ENCODE assay signal across 9 mouse cellular contexts in the genomic region with DNA sequence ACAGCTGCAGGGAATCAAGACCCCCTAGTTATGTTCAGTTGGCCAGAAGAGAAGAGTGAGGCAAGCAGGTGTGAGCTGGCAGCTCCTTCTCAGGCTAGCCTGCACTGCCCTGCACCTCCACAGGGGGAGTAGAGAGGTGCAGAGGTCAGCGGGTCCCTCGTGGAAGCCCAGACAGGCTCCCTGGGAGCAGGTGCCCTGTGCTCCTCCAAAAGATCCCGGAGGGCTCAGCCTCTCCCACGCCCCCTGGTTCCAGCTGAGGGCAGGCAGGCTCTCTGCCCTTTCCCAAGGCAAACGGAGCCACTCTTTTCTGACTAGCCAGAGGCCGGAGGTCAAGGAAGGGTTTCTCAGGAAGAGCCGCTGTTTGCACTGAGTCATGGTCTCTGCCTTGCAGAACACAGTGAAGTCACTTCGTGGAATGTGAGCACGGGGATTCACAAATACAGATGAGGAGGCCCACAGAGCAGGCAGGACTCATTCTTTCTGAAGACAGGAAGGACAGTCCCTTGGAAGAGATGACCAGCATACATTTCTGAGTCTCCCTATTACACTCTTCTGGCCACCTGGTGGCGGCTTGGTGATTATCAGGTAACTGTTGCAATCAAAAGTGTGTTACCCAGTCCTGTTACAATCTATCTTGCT. TPM values are rescaled to one million over a fixed set of nuclear protein-coding genes. Genes with fewer than 3 reads are reported as not detected.
DNase-seq lines count a peak whose midpoint lies in the region; ATAC-seq and TF ChIP-seq lines count a peak whose summit lies in the region.
"Had no signal": no experiment of that assay in that cellular context is flagged by ENCODE, and none has a peak within 500 bp of the region (broad histone marks: within the 10 kb centered on the region; RNA-seq: fewer than 3 reads in every experiment).

No protein-coding gene starts in this region.

- no peaks in the 10 kb centered on the region for H3K4me1 ChIP-seq in bone marrow, adult 2 months (ENCODE audit: control insufficient read depth, insufficient read depth, low read length)
- peaks cover 24% of the 10 kb centered on the region for H3K4me1 ChIP-seq in forebrain, postnatal 0 days (ENCODE audit: insufficient read depth)
- H3K4me1 ChIP-seq in liver, embryonic 13.5 days (replicated peaks) = 0 out of 2 replicates have a peak, but pooled peaks cover 3% of the 10 kb centered on the region
- H3K4me1 ChIP-seq in neural tube, embryonic 13.5 days (replicated peaks) = peaks cover 95% of the 10 kb centered on the region

- no peak overlapping the region for H3K4me3 ChIP-seq in layer of hippocampus, adult 2 months
- H3K4me3 ChIP-seq in bone marrow, adult 2 months (replicated peaks; ENCODE audit: control insufficient read depth, low read depth, low read length) = no peak overlapping the region
- no peak overlapping the region for H3K4me3 ChIP-seq in forebrain, postnatal 0 days (ENCODE audit: low read depth, low read length)
- no peak overlapping the region for H3K4me3 ChIP-seq in liver, embryonic 13.5 days (replicated peaks)
- no peak overlapping the region for H3K4me3 ChIP-seq in neural tube, embryonic 13.5 days

- H3K27ac ChIP-seq in layer of hippocampus, adult 2 months = peak overlapping the region; percentile 64
- no peak overlapping the region for H3K27ac ChIP-seq in bone marrow, adult 2 months (ENCODE audit: control insufficient read depth, insufficient read depth, low read depth, low read length, poor library complexity)
- H3K27ac ChIP-seq in forebrain, postnatal 0 days (ENCODE audit: low read depth, low read length) = peak overlapping the region; percentile 79
- no peak overlapping the region for H3K27ac ChIP-seq in liver, embryonic 13.5 days
- peak overlapping the region; percentile 98 for H3K27ac ChIP-seq in neural tube, embryonic 13.5 days (replicated peaks)

- no peak for ATAC-seq in forebrain, postnatal 0 days
- no peak for ATAC-seq in liver, embryonic 13.5 days (ENCODE audit: low read depth)
- ATAC-seq in neural tube, embryonic 13.5 days (ENCODE audit: low read depth) = no peak

- no peak for TF ChIP-seq POLR2A in bone marrow, adult 2 months (IDR thresholded peaks at IDR 0.05; ENCODE audit: borderline replicate concordance, control insufficient read depth, low read depth, low read length)

- no peak for DNase-seq in layer of hippocampus, adult 2 months (ENCODE audit: low spot score in 2 of 2)
- DNase-seq in layer of hippocampus, adult 11-12 months (ENCODE audit: low spot score) = no peak
- peak; percentile 62 for DNase-seq in forebrain, postnatal 0 days
- DNase-seq in liver, embryonic 13.5 days = peak; percentile 30
- DNase-seq in c-Kit-positive CD71-positive TER-119-positive erythroid progenitor cells, embryonic 14.5 days (ENCODE audit: low spot score) = no peak
- no peak for DNase-seq in heart, postnatal 25 days (ENCODE audit: low spot score)

- no peak overlapping the region for H3K9ac ChIP-seq in forebrain, postnatal 0 days
- H3K9ac ChIP-seq in liver, embryonic 13.5 days = no peak overlapping the region
- no peak overlapping the region for H3K9ac ChIP-seq in neural tube, embryonic 13.5 days

- H3K9me3 ChIP-seq in forebrain, postnatal 0 days (ENCODE audit: low read length) = no peaks in the 10 kb centered on the region
- no peaks in the 10 kb centered on the region for H3K9me3 ChIP-seq in liver, embryonic 13.5 days (replicated peaks)
- no peaks in the 10 kb centered on the region for H3K9me3 ChIP-seq in neural tube, embryonic 13.5 days

- no peaks in the 10 kb centered on the region for H3K27me3 ChIP-seq in forebrain, postnatal 0 days (ENCODE audit: insufficient read depth, low read length)
- H3K27me3 ChIP-seq in liver, embryonic 13.5 days = peaks cover 97% of the 10 kb centered on the region
- H3K27me3 ChIP-seq in neural tube, embryonic 13.5 days = peaks cover 30% of the 10 kb centered on the region

- H3K36me3 ChIP-seq in forebrain, postnatal 0 days (ENCODE audit: insufficient read depth) = no peaks in the 10 kb centered on the region
- no peaks in the 10 kb centered on the region for H3K36me3 ChIP-seq in liver, embryonic 13.5 days
- H3K36me3 ChIP-seq in neural tube, embryonic 13.5 days = no peaks in the 10 kb centered on the region

- TF ChIP-seq CTCF in layer of hippocampus, adult 2 months (conservative IDR thresholded peaks at IDR 0.05) = peak; percentile 59
- peak; percentile 54 for TF ChIP-seq CTCF in bone marrow, adult 2 months (IDR thresholded peaks at IDR 0.05; ENCODE audit: control insufficient read depth, insufficient read depth, low read length)
- TF ChIP-seq CTCF in forebrain, postnatal 0 days (IDR thresholded peaks at IDR 0.05; ENCODE audit: low read depth) = peak; percentile 54

- no peak overlapping the region for H3K4me2 ChIP-seq in forebrain, postnatal 0 days (ENCODE audit: low read depth)
- H3K4me2 ChIP-seq in liver, embryonic 13.5 days = peak overlapping the region; percentile 26; the same call in 1 of the 2 replicates
- H3K4me2 ChIP-seq in neural tube, embryonic 13.5 days = no peak overlapping the region

- intact Hi-C loops in heart, postnatal 25 days (cut with DNase I) = no loop called here

- 5% methylated on average over 10 of the region's 10 CpGs for WGBS in bone marrow, adult 2 months
- 13% methylated on average over 10 of the region's 10 CpGs for WGBS in forebrain, postnatal 0 days
- WGBS in liver, embryonic 13.5 days (ENCODE audit: insufficient replicate concordance) = 5% methylated on average over 10 of the region's 10 CpGs
- 9% methylated on average over 10 of the region's 10 CpGs for WGBS in neural tube, embryonic 13.5 days

RNA-seq across cellular contexts. Expression of a gene that starts 16.8 kb away (rescaled TPM):
- total RNA-seq in layer of hippocampus, adult 2 months (2021) = not detected
- not detected in 2 replicates for polyA plus RNA-seq in bone marrow, adult 2 months (2011; ENCODE audit: insufficient read depth, insufficient read length, low replicate concordance, missing spikeins)
- 0.19 TPM in 1 of 2 replicates, not detected in the other for total RNA-seq in forebrain, postnatal 0 days (2014; rRNA removed)
- polyA plus RNA-seq in forebrain, postnatal 0 days (2015; fragmentation: Nextera tagmentation; extraction: Ambion mirVana) = 0.21 and 0.25 TPM in 2 replicates
- 14.7 and 15.4 TPM in 2 replicates for polyA plus RNA-seq in liver, embryonic 13.5 days (2015; fragmentation: Nextera tagmentation; extraction: Ambion mirVana)
- polyA plus RNA-seq in neural tube, embryonic 13.5 days (2015; fragmentation: Nextera tagmentation; extraction: Ambion mirVana) = 0.15 and 0.67 TPM in 2 replicates
- not detected for total RNA-seq in heart, postnatal 25 days (2021)
- total RNA-seq: heart, postnatal 10 days had no signal

RNA-seq across cellular contexts. Expression of a gene that starts 49.3 kb away (rescaled TPM):
- total RNA-seq in layer of hippocampus, adult 2 months (2021) = under 1 TPM in 1 of 2 experiments, not detected in 1; 0.59 TPM
- polyA plus RNA-seq in bone marrow, adult 2 months (2011; ENCODE audit: insufficient read depth, insufficient read length, low replicate concordance, missing spikeins) = not detected in 2 replicates
- 0.69 TPM in 1 of 2 replicates, not detected in the other for total RNA-seq in forebrain, postnatal 0 days (2014; rRNA removed)
- polyA plus RNA-seq in forebrain, postnatal 0 days (2015; fragmentation: Nextera tagmentation; extraction: Ambion mirVana) = 0.16 TPM in 1 of 2 replicates, not detected in the other
- 1.3 TPM in 1 of 2 replicates, not detected in the other for polyA plus RNA-seq in liver, embryonic 13.5 days (2015; fragmentation: Nextera tagmentation; extraction: Ambion mirVana)
- polyA plus RNA-seq in neural tube, embryonic 13.5 days (2015; fragmentation: Nextera tagmentation; extraction: Ambion mirVana) = 0.23 and 0.33 TPM in 2 replicates
- under 1 TPM in 1 of 2 experiments, not detected in 1; 0.22 TPM for total RNA-seq in heart, postnatal 25 days (2021)

RNA-seq across cellular contexts. Expression of a gene that starts 59.1 kb away (rescaled TPM):
- 1 to 10 TPM; 3.0 to 5.2 TPM for total RNA-seq in layer of hippocampus, adult 2 months (2021)
- 2.1 and 16.1 TPM in 2 replicates for polyA plus RNA-seq in bone marrow, adult 2 months (2011; ENCODE audit: insufficient read depth, insufficient read length, low replicate concordance, missing spikeins)
- 1.2 and 5.0 TPM in 2 replicates for total RNA-seq in forebrain, postnatal 0 days (2014; rRNA removed)
- polyA plus RNA-seq in forebrain, postnatal 0 days (2015; fragmentation: Nextera tagmentation; extraction: Ambion mirVana) = 11.9 and 12.0 TPM in 2 replicates
- 6.3 and 6.9 TPM in 2 replicates for polyA plus RNA-seq in liver, embryonic 13.5 days (2015; fragmentation: Nextera tagmentation; extraction: Ambion mirVana)
- polyA plus RNA-seq in neural tube, embryonic 13.5 days (2015; fragmentation: Nextera tagmentation; extraction: Ambion mirVana) = 8.5 and 12.5 TPM in 2 replicates
- total RNA-seq in heart, postnatal 25 days (2021) = 1 to 10 TPM; 4.8 to 5.4 TPM

RNA-seq across cellular contexts. Expression of a gene that starts 59.2 kb away (rescaled TPM):
- total RNA-seq in layer of hippocampus, adult 2 months (2021) = 100 to 1,000 TPM; 171 to 193 TPM
- 63.5 and 81.0 TPM in 2 replicates for polyA plus RNA-seq in bone marrow, adult 2 months (2011; ENCODE audit: insufficient read depth, insufficient read length, low replicate concordance, missing spikeins)
- total RNA-seq in forebrain, postnatal 0 days (2014; rRNA removed) = 373 and 393 TPM in 2 replicates
- 440 and 452 TPM in 2 replicates for polyA plus RNA-seq in forebrain, postnatal 0 days (2015; fragmentation: Nextera tagmentation; extraction: Ambion mirVana)
- polyA plus RNA-seq in liver, embryonic 13.5 days (2015; fragmentation: Nextera tagmentation; extraction: Ambion mirVana) = 376 and 404 TPM in 2 replicates
- 496 and 532 TPM in 2 replicates for polyA plus RNA-seq in neural tube, embryonic 13.5 days (2015; fragmentation: Nextera tagmentation; extraction: Ambion mirVana)
- total RNA-seq in heart, postnatal 25 days (2021) = 100 to 1,000 TPM; 184 to 199 TPM

Comparison
In these comparisons a context has a peak if more than half of its experiments do, and no peak if none do; other contexts are left out.
1. DNase-seq: peak in forebrain, postnatal 0 days (single experiment) and liver, embryonic 13.5 days (single experiment); none in layer of hippocampus, adult 2 months (0 of 2), layer of hippocampus, adult 11-12 months (single experiment), c-Kit-positive CD71-positive TER-119-positive erythroid progenitor cells, embryonic 14.5 days (single experiment) and heart, postnatal 25 days (single experiment).
2. H3K27ac ChIP-seq: peak in layer of hippocampus, adult 2 months (single experiment), forebrain, postnatal 0 days (single experiment) and neural tube, embryonic 13.5 days (single experiment); none in bone marrow, adult 2 months (single experiment) and liver, embryonic 13.5 days (single experiment).
3. Peak in every context shown above with its lines, with median percentiles within 50 percentile points of each other: CTCF ChIP-seq.